Mouse (Mus musculus) fibroblast of lung, adult 2 months (primary cell): ENCODE measurements around the gene Chrna5.

Source experiments
- DNase-seq: peaks from one replicate; pipeline ENCODE4 v3.0.0-alpha.2; 2011; ENCODE audit warnings: low read depth

Chrna5 gene

DNA sequence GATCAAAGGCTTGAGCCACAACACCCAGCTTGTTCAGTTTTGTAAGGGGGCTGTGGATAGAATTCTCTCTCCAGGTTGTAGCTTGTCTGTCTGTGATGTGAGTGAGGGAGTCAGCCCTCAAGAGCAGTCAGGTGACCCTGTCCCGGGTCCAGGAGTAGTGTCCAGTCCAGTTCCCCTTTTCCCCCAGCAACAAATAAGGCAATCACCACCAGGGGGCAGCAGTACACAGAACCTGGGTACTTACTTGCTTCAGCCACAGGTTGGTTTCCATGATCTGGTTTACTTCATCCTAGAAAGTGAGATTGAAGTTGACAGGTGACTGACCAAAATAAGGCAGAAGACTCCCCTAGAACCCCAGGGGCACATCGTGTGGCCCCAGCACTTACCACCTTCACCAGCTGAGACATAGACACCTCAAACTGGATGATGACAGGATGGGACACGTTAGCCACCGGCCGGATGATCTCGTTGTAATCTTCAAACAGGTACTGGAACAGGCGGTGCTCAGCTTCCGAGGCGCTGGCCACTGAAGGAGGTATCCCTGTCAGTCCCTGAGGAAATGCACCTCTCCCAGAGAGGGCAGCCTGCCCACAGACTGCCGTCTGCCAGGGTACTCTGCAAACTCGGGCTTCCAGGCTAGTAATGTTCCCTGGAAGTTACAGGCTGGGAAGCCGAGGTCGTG lies 43.4 kb downstream of the Chrna5 start:
- DNase-seq: peak; percentile 23

DNA sequence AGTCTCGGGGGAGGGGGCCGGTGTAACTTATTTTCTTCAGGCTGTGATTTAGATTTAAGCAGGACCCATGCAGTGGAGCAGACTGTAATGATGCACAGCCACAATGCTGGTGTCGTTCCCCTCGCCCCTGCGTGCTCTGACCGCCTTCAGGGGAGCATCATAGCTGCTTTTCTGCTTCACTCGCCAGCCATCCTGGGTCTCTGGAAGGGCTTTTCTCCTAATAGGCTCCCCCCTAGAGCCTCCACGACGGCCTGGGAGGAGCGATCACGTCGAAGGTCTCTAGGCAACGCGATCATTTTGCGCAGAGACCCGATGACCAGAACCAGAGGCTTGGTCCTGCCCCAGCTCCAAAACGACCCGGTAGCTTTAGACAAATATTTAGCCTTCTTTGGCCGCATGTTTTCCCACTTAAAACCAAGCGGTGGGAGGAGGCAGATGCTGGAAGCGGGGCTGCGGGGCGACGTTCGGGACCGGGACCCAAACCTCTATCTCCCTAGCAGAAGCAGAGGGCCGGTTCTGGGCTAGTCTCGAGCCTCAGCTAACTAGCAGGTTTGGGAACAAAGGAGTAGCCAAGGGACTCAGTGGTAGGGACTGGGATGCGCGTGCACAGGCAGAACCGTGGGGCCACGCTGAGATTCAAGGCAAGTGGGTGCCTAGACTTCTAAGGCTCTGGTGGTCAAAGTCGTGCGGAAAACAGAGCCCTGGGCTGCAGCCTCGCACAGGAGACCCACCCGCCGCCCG lies 45.0 kb downstream of the Chrna5 start:
- no peak for DNase-seq

DNA sequence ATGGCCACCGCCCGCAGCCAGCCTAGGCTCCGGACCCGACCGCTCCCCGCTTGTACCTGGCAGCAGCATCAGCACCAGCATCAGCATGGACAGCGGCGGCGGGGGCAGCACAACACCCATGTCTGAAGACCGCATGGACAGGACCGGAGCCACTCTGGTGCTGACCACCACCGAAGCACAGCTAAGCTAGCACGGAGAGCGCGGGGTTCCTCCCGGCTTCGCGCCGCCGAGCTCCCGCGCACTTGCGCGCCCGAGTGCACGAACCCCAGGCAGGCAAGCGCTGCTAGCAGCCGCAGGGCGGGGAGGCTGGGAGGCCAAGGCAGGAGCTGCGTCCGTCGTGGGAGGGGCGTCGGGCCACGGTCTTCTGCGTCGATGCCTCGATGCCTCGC lies 45.6 kb downstream of the Chrna5 start, which contains the start of gene Chrna3:
TSS of gene Chrna3 (minus strand) at position 288 of the 389 bp plus-strand sequence.
- no peak for DNase-seq

GRCm38 (mm10) chr9:55031435-55032167 lies 50.9 kb downstream of the Chrna5 start:
- DNase-seq: no peak

- no peak for DNase-seq
Measured at GRCm38 (mm10) chr9:55038948-55039347, 58.3 kb downstream of the Chrna5 start.

DNA sequence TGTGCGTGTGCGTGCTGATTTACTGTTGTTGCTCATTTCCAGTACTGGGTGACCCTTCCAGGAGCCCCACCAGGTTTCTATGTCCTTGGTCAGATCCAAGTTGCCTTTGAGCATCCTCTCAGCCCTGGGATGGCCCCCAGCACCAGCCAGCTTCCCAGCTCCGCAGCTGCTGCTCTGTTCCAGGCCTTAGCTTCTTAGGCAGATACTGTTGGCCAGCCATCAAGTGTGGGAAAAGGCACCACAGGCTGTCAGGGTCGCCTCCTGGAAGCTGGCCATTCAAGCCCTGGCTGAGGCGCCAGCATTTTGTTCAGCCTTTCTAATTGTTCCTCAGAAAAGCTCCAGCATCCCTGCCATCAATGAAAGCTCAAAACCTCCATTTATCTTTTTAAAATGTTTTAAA lies 59.3 kb downstream of the Chrna5 start:
- no peak for DNase-seq

DNA sequence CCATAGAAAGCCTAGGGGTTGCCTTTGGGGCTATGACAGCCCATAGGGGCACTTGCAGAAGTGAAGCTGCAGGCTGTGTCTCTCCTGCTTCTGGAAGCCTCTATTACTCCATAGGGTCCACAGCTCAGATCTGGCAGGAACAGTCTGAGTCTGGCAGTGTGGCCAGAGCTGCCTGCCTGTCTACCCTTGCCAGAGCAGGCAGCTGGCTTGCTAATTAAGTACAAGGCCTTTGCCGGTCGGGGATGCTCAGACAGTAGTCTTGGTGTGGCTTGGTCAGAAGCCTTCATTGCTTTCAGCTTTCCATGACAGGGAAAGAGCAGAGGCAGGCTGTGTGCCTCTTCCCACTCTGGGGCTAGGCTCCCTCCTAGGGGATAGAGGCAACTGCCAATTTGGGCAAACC lies 60.7 kb downstream of the Chrna5 start:
- DNase-seq: no peak

DNA sequence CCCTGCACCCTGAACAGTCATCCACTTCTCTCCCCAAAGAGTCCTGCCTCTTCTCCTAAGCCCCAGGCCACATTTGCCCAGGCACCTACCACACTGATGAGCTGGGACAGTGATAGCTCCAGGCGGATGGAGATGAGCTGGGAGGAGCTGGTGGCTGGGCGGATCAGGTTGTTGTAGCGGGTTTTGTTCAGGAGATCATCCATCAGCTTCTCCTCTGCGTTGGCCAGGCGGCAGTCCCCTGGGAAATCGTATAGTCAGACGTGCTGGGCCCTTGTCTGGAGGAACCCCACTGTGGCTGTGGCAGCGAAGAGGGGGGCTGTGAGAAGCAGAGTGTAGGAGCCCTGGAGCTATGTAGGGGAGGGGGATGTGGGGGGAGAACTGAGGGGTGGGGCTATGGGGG lies 63.0 kb downstream of the Chrna5 start:
- DNase-seq: no peak

DNA sequence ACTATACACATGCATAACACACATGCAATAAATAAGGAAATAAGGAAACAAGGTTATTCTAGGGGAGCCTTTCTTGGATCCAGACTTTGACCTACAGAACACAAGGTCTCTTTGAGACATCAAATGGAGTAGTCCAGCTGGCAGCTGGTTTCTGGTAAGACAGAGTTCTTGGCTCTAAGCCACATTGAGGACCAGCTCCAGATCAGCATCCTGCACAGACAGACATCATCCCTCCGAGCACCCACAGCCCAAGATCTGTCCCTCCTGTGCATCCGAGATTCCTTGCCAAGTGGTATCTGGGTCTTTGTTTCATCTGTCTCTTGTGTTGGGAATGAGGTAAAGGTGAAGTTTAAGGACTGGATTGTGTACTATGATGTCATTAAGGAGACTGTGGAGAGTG lies 64.3 kb downstream of the Chrna5 start:
- no peak for DNase-seq

DNA sequence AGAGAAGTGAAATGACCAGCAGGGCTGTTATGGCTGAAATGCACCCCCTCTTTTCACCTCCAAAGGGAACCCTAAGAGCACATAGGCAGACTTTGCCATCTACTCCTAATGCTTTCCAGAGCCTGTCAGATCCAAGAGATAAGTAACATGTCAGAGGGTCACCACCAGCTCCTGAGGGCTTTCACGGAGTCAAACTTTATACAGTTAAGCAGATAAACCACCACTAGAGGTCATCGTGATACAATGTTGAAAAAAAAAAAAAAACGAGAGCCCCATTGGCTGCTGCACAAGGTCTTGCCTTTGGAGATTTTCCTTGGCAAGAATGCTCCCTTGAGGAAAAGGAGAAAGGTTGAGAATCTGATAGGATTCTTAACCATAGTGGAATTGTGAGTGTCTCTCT lies 66.1 kb downstream of the Chrna5 start:
- DNase-seq: peak; percentile 7

DNA sequence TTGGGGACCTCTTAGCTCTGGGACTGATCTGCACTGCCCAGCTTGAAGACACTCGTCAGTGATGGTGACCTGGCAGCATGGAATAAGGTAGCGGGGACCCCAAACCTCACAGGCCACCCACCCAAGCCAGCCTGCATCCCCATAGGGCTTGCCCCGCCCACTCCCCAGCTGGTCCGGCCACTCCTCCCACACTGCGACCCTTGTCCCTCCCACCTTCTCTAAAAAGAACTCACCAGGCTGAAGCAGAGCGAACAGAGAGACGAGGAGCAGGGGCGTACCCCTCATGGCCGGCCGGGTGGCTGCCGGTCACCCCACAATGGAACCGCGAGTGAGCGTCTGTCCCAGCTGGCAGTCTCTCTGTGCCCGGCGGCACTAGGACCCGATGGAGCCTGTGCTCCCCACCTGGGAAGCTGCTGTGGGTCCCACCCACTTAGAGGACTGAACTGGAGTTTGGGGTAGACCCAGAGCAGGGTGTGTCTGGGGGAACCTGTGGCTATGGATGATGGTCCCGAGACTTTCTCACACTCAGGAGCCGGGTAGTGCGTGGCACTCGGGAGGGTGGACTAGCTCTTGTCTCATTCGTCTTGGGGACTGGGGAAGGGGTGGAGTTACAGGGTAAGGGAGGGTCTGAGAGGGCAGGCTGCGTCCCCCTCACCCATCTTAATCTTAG lies 67.7 kb downstream of the Chrna5 start, which contains the start of gene Chrnb4:
TSS of gene Chrnb4 (minus strand) at position 569 of the 670 bp plus-strand sequence.
- no peak for DNase-seq

DNA sequence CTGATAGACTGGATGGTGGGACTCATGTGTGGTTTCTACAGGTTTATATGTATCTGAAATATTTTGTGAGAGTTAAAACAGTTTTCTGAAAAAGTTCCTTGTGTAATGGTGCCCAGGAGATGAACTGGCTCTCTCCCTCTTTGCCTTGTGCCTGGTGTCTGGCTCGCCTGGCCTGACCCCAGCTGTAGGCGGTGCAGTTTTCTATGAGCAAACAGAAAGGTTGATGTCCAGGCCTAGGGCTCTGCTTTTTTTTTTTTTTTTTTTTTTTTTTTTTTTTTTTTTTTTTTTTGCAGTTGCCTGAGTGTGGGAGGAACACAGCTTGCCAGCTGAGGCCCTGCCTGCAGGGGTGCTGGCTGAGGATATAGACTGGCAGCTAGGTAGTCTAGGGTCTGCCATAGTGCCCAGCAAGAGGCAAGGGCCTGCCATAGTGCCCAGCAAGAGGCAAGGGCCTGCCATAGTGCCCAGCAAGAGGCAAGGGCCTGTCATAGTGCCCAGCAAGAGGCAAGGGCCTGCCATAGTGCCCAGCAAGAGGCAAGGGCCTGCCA lies 74.8 kb downstream of the Chrna5 start:
- DNase-seq: no peak
